Mouse (Mus musculus): ENCODE measurements around the gene Pald1. TPM values are rescaled to one million over a fixed set of nuclear protein-coding genes. Genes with fewer than 3 reads are reported as not detected.
A peak's percentile ranks its signal among the peaks of the same experiment; 100 is the strongest.

Gene Pald1
- polyA plus RNA-seq, 1 experiment from 2014 or later: 36.1 TPM

GRCm38 (mm10) chr10:61417672-61418071 is 34.3 kb upstream of the Pald1 start, which contains the start of gene Nodal:
Gene Nodal (plus strand): TSS chr10:61417972.
- DNase-seq (ENCODE audit: low spot score): no peak
- 26% methylated on average over 10 of the region's 10 CpGs for WGBS

GRCm38 (mm10) chr10:61417046-61417445 is 33.7 kb upstream of the Pald1 start:
- H3K27me3 ChIP-seq (ENCODE audit: low read depth, poor library complexity, severe bottlenecking): peaks cover 69% of the 10 kb centered on the region
- H3K36me3 ChIP-seq: no peaks in the 10 kb centered on the region
- H3K4me1 ChIP-seq: peaks cover 35% of the 10 kb centered on the region
- no peak overlapping the region for H3K4me3 ChIP-seq
- no peak overlapping the region for H3K27ac ChIP-seq (replicated peaks)
- no peak for DNase-seq (ENCODE audit: low spot score)
- WGBS: 63% methylated on average over 2 of the region's 2 CpGs
- H3K9me3 ChIP-seq (replicated peaks): no peaks in the 10 kb centered on the region

More at GRCm38 (mm10) chr10:61417672-61418071, 34.3 kb upstream of the Pald1 start, which contains the start of gene Nodal:
- peaks cover 69% of the 10 kb centered on the region for H3K27me3 ChIP-seq (ENCODE audit: low read depth, poor library complexity, severe bottlenecking)
- H3K36me3 ChIP-seq: no peaks in the 10 kb centered on the region
- no peaks in the 10 kb centered on the region for H3K9me3 ChIP-seq (replicated peaks)
- H3K4me1 ChIP-seq: peaks cover 35% of the 10 kb centered on the region
- H3K27ac ChIP-seq (replicated peaks): no peak within 1 kb of the TSS; the same call in 1 of the 2 replicates
- H3K4me3 ChIP-seq: peak within 1 kb of the TSS; percentile 59

GRCm38 (mm10) chr10:61416561-61416960 is 33.2 kb upstream of the Pald1 start:
- Histone ChIP-seq H3K9me3 (replicated peaks) (no peaks in the 10 kb centered on the region), H3K27me3 (ENCODE audit: low read depth, poor library complexity, severe bottlenecking) (peaks cover 69% of the 10 kb centered on the region), H3K4me3 (no peak overlapping the region), H3K36me3 (no peaks in the 10 kb centered on the region), H3K4me1 (peaks cover 35% of the 10 kb centered on the region), H3K27ac (replicated peaks) (no peak overlapping the region)
- 35% methylated on average over 7 of the region's 7 CpGs for WGBS
- DNase-seq (ENCODE audit: low spot score): no peak

- no peak for DNase-seq (ENCODE audit: low spot score)
- no peaks in the 10 kb centered on the region for H3K36me3 ChIP-seq
- 13% methylated on average over 8 of the region's 8 CpGs for WGBS
- no peak overlapping the region for H3K4me3 ChIP-seq
- no peak overlapping the region for H3K27ac ChIP-seq (replicated peaks)
- H3K27me3 ChIP-seq (ENCODE audit: low read depth, poor library complexity, severe bottlenecking): peaks cover 64% of the 10 kb centered on the region
- H3K9me3 ChIP-seq (replicated peaks): no peaks in the 10 kb centered on the region
- H3K4me1 ChIP-seq: peaks cover 39% of the 10 kb centered on the region
Observed at GRCm38 (mm10) chr10:61415890-61416289, 32.6 kb upstream of the Pald1 start.

- DNase-seq (ENCODE audit: low spot score): no peak
- Histone ChIP-seq H3K27me3 (ENCODE audit: low read depth, poor library complexity, severe bottlenecking) (peaks cover 57% of the 10 kb centered on the region), H3K36me3 (no peaks in the 10 kb centered on the region), H3K4me3 (no peak overlapping the region), H3K4me1 (peaks cover 46% of the 10 kb centered on the region), H3K9me3 (replicated peaks) (no peaks in the 10 kb centered on the region), H3K27ac (replicated peaks) (no peak overlapping the region)
- 80% methylated on average over 3 of the region's 3 CpGs for WGBS
Observed at GRCm38 (mm10) chr10:61415240-61415639, 31.9 kb upstream of the Pald1 start.

- Histone ChIP-seq H3K27me3 (ENCODE audit: low read depth, poor library complexity, severe bottlenecking) (peaks cover 40% of the 10 kb centered on the region), H3K9me3 (replicated peaks) (no peaks in the 10 kb centered on the region), H3K27ac (replicated peaks) (no peak overlapping the region), H3K4me3 (no peak overlapping the region), H3K36me3 (no peaks in the 10 kb centered on the region), H3K4me1 (peaks cover 42% of the 10 kb centered on the region)
- DNase-seq (ENCODE audit: low spot score): no peak
- 64% methylated on average over 21 of the region's 21 CpGs for WGBS
Observed at GRCm38 (mm10) chr10:61412910-61413625, 29.7 kb upstream of the Pald1 start.

GRCm38 (mm10) chr10:61410193-61410592 is 26.9 kb upstream of the Pald1 start:
- no peaks in the 10 kb centered on the region for H3K36me3 ChIP-seq
- DNase-seq (ENCODE audit: low spot score): peak; percentile 37
- WGBS: 23% methylated on average over 9 of the region's 9 CpGs
- peak overlapping the region; percentile 17; the same call in 1 of the 2 replicates for H3K27ac ChIP-seq (replicated peaks)
- H3K4me1 ChIP-seq: peaks cover 36% of the 10 kb centered on the region
- H3K27me3 ChIP-seq (ENCODE audit: low read depth, poor library complexity, severe bottlenecking): peaks cover 26% of the 10 kb centered on the region
- H3K9me3 ChIP-seq (replicated peaks): no peaks in the 10 kb centered on the region
- no peak overlapping the region for H3K4me3 ChIP-seq

GRCm38 (mm10) chr10:61409776-61410175 is 26.4 kb upstream of the Pald1 start:
- Histone ChIP-seq H3K4me1 (peaks cover 36% of the 10 kb centered on the region), H3K36me3 (no peaks in the 10 kb centered on the region), H3K9me3 (replicated peaks) (no peaks in the 10 kb centered on the region), H3K27me3 (ENCODE audit: low read depth, poor library complexity, severe bottlenecking) (peaks cover 21% of the 10 kb centered on the region), H3K27ac (replicated peaks) (peak overlapping the region; percentile 64), H3K4me3 (no peak overlapping the region)
- 3% methylated on average over 4 of the region's 4 CpGs for WGBS
- DNase-seq (ENCODE audit: low spot score): no peak

GRCm38 (mm10) chr10:61405958-61406357 is 22.6 kb upstream of the Pald1 start:
- no peak for DNase-seq (ENCODE audit: low spot score)
- WGBS: 10% methylated on average over 10 of the region's 10 CpGs

GRCm38 (mm10) chr10:61402911-61403310 is 19.6 kb upstream of the Pald1 start:
- no peak overlapping the region for H3K4me3 ChIP-seq
- DNase-seq (ENCODE audit: low spot score): no peak
- H3K9me3 ChIP-seq (replicated peaks): no peaks in the 10 kb centered on the region
- H3K4me1 ChIP-seq: peaks cover 10% of the 10 kb centered on the region
- no peaks in the 10 kb centered on the region for H3K36me3 ChIP-seq
- WGBS: 93% methylated on average over 2 of the region's 2 CpGs
- peaks cover 12% of the 10 kb centered on the region for H3K27me3 ChIP-seq (ENCODE audit: low read depth, poor library complexity, severe bottlenecking)
- H3K27ac ChIP-seq (replicated peaks): no peak overlapping the region

More at GRCm38 (mm10) chr10:61405958-61406357, 22.6 kb upstream of the Pald1 start:
- Histone ChIP-seq H3K4me3 (no peak overlapping the region), H3K27me3 (ENCODE audit: low read depth, poor library complexity, severe bottlenecking) (peaks cover 19% of the 10 kb centered on the region), H3K9me3 (replicated peaks) (no peaks in the 10 kb centered on the region), H3K27ac (replicated peaks) (no peak overlapping the region), H3K36me3 (no peaks in the 10 kb centered on the region), H3K4me1 (peaks cover 23% of the 10 kb centered on the region)

GRCm38 (mm10) chr10:61402480-61402879 is 19.1 kb upstream of the Pald1 start:
- Histone ChIP-seq H3K4me1 (peaks cover 11% of the 10 kb centered on the region), H3K9me3 (replicated peaks) (no peaks in the 10 kb centered on the region), H3K36me3 (no peaks in the 10 kb centered on the region), H3K4me3 (no peak overlapping the region), H3K27ac (replicated peaks) (no peak overlapping the region), H3K27me3 (ENCODE audit: low read depth, poor library complexity, severe bottlenecking) (peaks cover 10% of the 10 kb centered on the region)
- DNase-seq (ENCODE audit: low spot score): no peak
- WGBS: 68% methylated on average over 5 of the region's 5 CpGs

- peaks cover under 1% of the 10 kb centered on the region; the same call in 1 of the 2 replicates for H3K27me3 ChIP-seq (ENCODE audit: low read depth, poor library complexity, severe bottlenecking)
- H3K27ac ChIP-seq (replicated peaks): no peak overlapping the region
- 90% methylated on average over 5 of the region's 5 CpGs for WGBS
- no peak for DNase-seq (ENCODE audit: low spot score)
- peaks cover 5% of the 10 kb centered on the region; the same call in 1 of the 2 replicates for H3K4me1 ChIP-seq
- H3K36me3 ChIP-seq: no peaks in the 10 kb centered on the region
- H3K4me3 ChIP-seq: no peak overlapping the region
- H3K9me3 ChIP-seq (replicated peaks): no peaks in the 10 kb centered on the region
Observed at GRCm38 (mm10) chr10:61400407-61400806, 17.1 kb upstream of the Pald1 start.

GRCm38 (mm10) chr10:61399156-61399734 is 15.9 kb upstream of the Pald1 start:
- 26% methylated on average over 13 of the region's 13 CpGs for WGBS
- H3K4me1 ChIP-seq: peaks cover 9% of the 10 kb centered on the region
- H3K9me3 ChIP-seq (replicated peaks): no peaks in the 10 kb centered on the region
- H3K36me3 ChIP-seq: no peaks in the 10 kb centered on the region
- no peaks in the 10 kb centered on the region for H3K27me3 ChIP-seq (ENCODE audit: low read depth, poor library complexity, severe bottlenecking)
- H3K27ac ChIP-seq (replicated peaks): no peak overlapping the region
- H3K4me3 ChIP-seq: no peak overlapping the region
- DNase-seq (ENCODE audit: low spot score): peak; percentile 83

Data from midbrain, embryonic 10.5 days (tissue).